In the genomic region with DNA sequence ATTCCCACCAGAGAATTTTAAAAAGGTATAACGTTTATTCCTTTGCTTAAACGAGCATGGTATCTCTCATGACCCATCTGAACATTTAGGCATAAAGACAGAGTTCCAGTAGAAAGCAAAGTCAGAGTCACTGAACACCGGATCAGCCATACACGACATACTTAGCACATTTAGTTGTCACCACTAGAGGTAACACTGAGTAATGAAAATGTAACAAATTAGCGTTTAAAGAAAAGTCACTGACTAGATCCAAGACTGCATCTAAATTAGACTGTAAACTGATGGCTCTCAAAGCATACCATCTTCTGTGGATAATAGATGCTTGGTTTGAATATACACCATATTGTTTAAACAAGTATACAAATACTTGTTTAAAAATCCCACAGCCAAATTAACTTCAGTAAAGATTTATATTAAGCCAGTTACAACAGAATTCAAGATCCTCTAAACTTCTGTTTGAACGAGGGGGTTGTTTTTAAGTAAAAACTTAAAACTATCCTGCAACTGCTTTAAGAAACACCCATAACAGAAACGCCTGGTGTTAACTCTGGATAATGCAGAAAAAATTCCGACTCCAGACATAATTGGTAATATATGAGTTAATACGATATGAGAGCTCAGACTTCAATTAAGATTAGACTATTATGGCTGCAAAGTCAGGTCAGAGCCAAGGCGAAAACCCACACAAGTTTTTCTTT, we compare ENCODE assay signal across 8 mouse cellular contexts. TPM values are rescaled to one million over a fixed set of nuclear protein-coding genes. Genes with fewer than 3 reads are reported as not detected.
A peak's percentile ranks its signal among the peaks of the same experiment; 100 is the strongest.
DNase-seq lines count a peak whose midpoint lies in the region; ATAC-seq and TF ChIP-seq lines count a peak whose summit lies in the region.

No protein-coding gene starts in this region.

- H3K27ac ChIP-seq in liver, adult 2 months (replicated peaks; ENCODE audit: insufficient read depth, low read depth, low read length), result peak overlapping the region; percentile 92
- peak overlapping the region; percentile 95; the same call in 1 of the 2 replicates for H3K27ac ChIP-seq in hindbrain, embryonic 10.5 days
- H3K27ac ChIP-seq in midbrain, embryonic 11.5 days (ENCODE audit: low read depth, low read length), result no peak overlapping the region; the same call in 1 of the 2 replicates

- peak overlapping the region; percentile 59 for H3K9ac ChIP-seq in liver, adult 2 months (ENCODE audit: low read depth, low read length)
- H3K9ac ChIP-seq in midbrain, embryonic 11.5 days (ENCODE audit: low read length), result peak overlapping the region; percentile 69

- H3K27me3 ChIP-seq in liver, adult 2 months (ENCODE audit: control insufficient read depth, insufficient read depth, low read length), result no peaks in the 10 kb centered on the region
- no peaks in the 10 kb centered on the region for H3K27me3 ChIP-seq in hindbrain, embryonic 10.5 days (ENCODE audit: insufficient read depth, poor library complexity, severe bottlenecking)
- no peaks in the 10 kb centered on the region for H3K27me3 ChIP-seq in midbrain, embryonic 11.5 days (ENCODE audit: control insufficient read depth, insufficient read depth, low read length)

- H3K9me3 ChIP-seq in hindbrain, embryonic 10.5 days, result peaks cover 7% of the 10 kb centered on the region
- H3K9me3 ChIP-seq in midbrain, embryonic 11.5 days (ENCODE audit: control insufficient read depth, low read length), result no peaks in the 10 kb centered on the region

- TF ChIP-seq CTCF in liver, adult 2 months (IDR thresholded peaks at IDR 0.05; ENCODE audit: low read depth, low read length), result no peak

- peaks cover 2% of the 10 kb centered on the region for H3K4me1 ChIP-seq in liver, adult 2 months (ENCODE audit: control insufficient read depth, insufficient read depth, low read length)
- peaks cover 20% of the 10 kb centered on the region; the same call in 1 of the 2 replicates for H3K4me1 ChIP-seq in hindbrain, embryonic 10.5 days (replicated peaks)
- H3K4me1 ChIP-seq in midbrain, embryonic 11.5 days (ENCODE audit: control insufficient read depth, insufficient read depth, low read length), result peaks cover 10% of the 10 kb centered on the region

- H3K4me2 ChIP-seq in midbrain, embryonic 11.5 days, result peak overlapping the region; percentile 81

- peak; percentile 49 for DNase-seq in liver, adult 2 months (ENCODE audit: extremely low read depth, low read depth, low spot score)
- DNase-seq in liver, result no peak
- peak; percentile 27 for DNase-seq in brain, adult 2 months (ENCODE audit: low read depth, low spot score)
- no peak for DNase-seq in hindbrain, embryonic 10.5 days (ENCODE audit: low spot score)
- peak; percentile 86 for DNase-seq in midbrain, embryonic 11.5 days (ENCODE audit: low spot score, missing footprints)
- DNase-seq in spleen, postnatal 10 days (ENCODE audit: low spot score in 2 of 2), result no peak
- no peak for DNase-seq in urinary bladder, postnatal 25 days (ENCODE audit: low spot score)
- DNase-seq in spleen, postnatal 36 days (ENCODE audit: low spot score in 2 of 2), result no peak

- no peak for TF ChIP-seq POLR2A in liver, adult 2 months (IDR thresholded peaks at IDR 0.05; ENCODE audit: extremely low read depth, insufficient read depth, low read length)

- 3% methylated on average over 10 of the region's 10 CpGs for WGBS in liver, adult 2 months
- WGBS in hindbrain, embryonic 10.5 days, result 37% methylated on average over 10 of the region's 10 CpGs
- 41% methylated on average over 10 of the region's 10 CpGs for WGBS in midbrain, embryonic 11.5 days

- H3K4me3 ChIP-seq in liver, adult 2 months (ENCODE audit: insufficient read depth, low read depth, low read length), result peak overlapping the region; percentile 77
- H3K4me3 ChIP-seq in hindbrain, embryonic 10.5 days, result peak overlapping the region; percentile 81
- H3K4me3 ChIP-seq in midbrain, embryonic 11.5 days (ENCODE audit: low read depth, low read length), result peak overlapping the region; percentile 69

- ATAC-seq in midbrain, embryonic 11.5 days (ENCODE audit: low FRiP score), result no peak

- H3K36me3 ChIP-seq in liver, adult 2 months (ENCODE audit: control insufficient read depth, insufficient read depth, low read length), result peaks cover 4% of the 10 kb centered on the region; the same call in 1 of the 2 replicates
- peaks cover 24% of the 10 kb centered on the region for H3K36me3 ChIP-seq in hindbrain, embryonic 10.5 days
- H3K36me3 ChIP-seq in midbrain, embryonic 11.5 days (ENCODE audit: control insufficient read depth, insufficient read depth, low read length), result peaks cover 10% of the 10 kb centered on the region; the same call in 1 of the 2 replicates

- H3K79me2 ChIP-seq in liver, adult 2 months (ENCODE audit: control insufficient read depth, insufficient read depth, low read length), result no peaks in the 10 kb centered on the region; the same call in 1 of the 2 replicates

RNA-seq across cellular contexts. Expression of a gene that starts 1.2 kb away (rescaled TPM):
- total RNA-seq in liver, adult 2 months (2014; rRNA removed), result 0.37 and 0.74 TPM in 2 replicates
- 0.35 and 0.55 TPM in 2 replicates for polyA plus RNA-seq in liver, adult 2 months (2012; rRNA removed)
- 23.1 and 28.5 TPM in 2 replicates for polyA plus RNA-seq in hindbrain, embryonic 10.5 days (2016; fragmentation: Nextera tagmentation; extraction: Ambion mirVana)
- polyA plus RNA-seq in midbrain, embryonic 11.5 days (2014; fragmentation: Nextera tagmentation; extraction: Ambion mirVana), result 25.1 and 28.8 TPM in 2 replicates

RNA-seq across cellular contexts. Expression of a gene that starts 1.7 kb away (rescaled TPM):
- 199 and 240 TPM in 2 replicates for total RNA-seq in liver, adult 2 months (2014; rRNA removed)
- polyA plus RNA-seq in liver, adult 2 months (2012; rRNA removed), result 664 and 680 TPM in 2 replicates
- 43.1 and 45.2 TPM in 2 replicates for polyA plus RNA-seq in hindbrain, embryonic 10.5 days (2016; fragmentation: Nextera tagmentation; extraction: Ambion mirVana)
- polyA plus RNA-seq in midbrain, embryonic 11.5 days (2014; fragmentation: Nextera tagmentation; extraction: Ambion mirVana), result 50.5 and 54.7 TPM in 2 replicates

RNA-seq across cellular contexts. Expression of a gene that starts 36.5 kb away (rescaled TPM):
- 29.5 and 33.3 TPM in 2 replicates for total RNA-seq in liver, adult 2 months (2014; rRNA removed)
- 5.7 and 7.1 TPM in 2 replicates for polyA plus RNA-seq in liver, adult 2 months (2012; rRNA removed)
- polyA plus RNA-seq in hindbrain, embryonic 10.5 days (2016; fragmentation: Nextera tagmentation; extraction: Ambion mirVana), result 173 and 217 TPM in 2 replicates
- polyA plus RNA-seq in midbrain, embryonic 11.5 days (2014; fragmentation: Nextera tagmentation; extraction: Ambion mirVana), result 207 and 233 TPM in 2 replicates

Comparison
In these comparisons a context has a peak if more than half of its experiments do, and no peak if none do; other contexts are left out.
1. DNase-seq: peak in liver, adult 2 months (single experiment), brain, adult 2 months (single experiment) and midbrain, embryonic 11.5 days (single experiment); none in liver (single experiment), hindbrain, embryonic 10.5 days (single experiment), spleen, postnatal 10 days (0 of 2), urinary bladder, postnatal 25 days (single experiment) and spleen, postnatal 36 days (0 of 2).
2. RNA of a gene that starts 1.2 kb away (polyA plus RNA-seq): 25.1 to 28.8 TPM in midbrain, embryonic 11.5 days and 23.1 to 28.5 TPM in hindbrain, embryonic 10.5 days; 0.35 to 0.55 TPM in liver, adult 2 months; every median in the first group is over 10 times any median in the second.
3. RNA of a gene that starts 1.7 kb away (polyA plus RNA-seq): 664 to 680 TPM in liver, adult 2 months; 50.5 to 54.7 TPM in midbrain, embryonic 11.5 days and 43.1 to 45.2 TPM in hindbrain, embryonic 10.5 days; every median in the first group is over 10 times any median in the second.
4. RNA of a gene that starts 36.5 kb away (polyA plus RNA-seq): 207 to 233 TPM in midbrain, embryonic 11.5 days and 173 to 217 TPM in hindbrain, embryonic 10.5 days; 5.7 to 7.1 TPM in liver, adult 2 months; every median in the first group is over 10 times any median in the second.
5. Peak in every context shown above with its lines, with median percentiles within 50 percentile points of each other: H3K4me3 ChIP-seq.